Mouse (Mus musculus) induced T-regulatory cell, adult 2 months (primary cell): ENCODE measurements around the gene Klk12.

Experiments
- DNase-seq: peaks from one replicate; pipeline ENCODE4 v3.0.0-alpha.2; 2012; ENCODE audit warnings: low read depth

The Klk12 gene

GRCm38 (mm10) chr7:43768597-43768996, at the start of gene Klk12:
Klk12 (plus strand) TSS chr7:43768897.
- no peak for DNase-seq

GRCm38 (mm10) chr7:43747788-43748187, 20.9 kb upstream of the Klk12 start:
- DNase-seq: no peak

- DNase-seq: no peak
Observed at GRCm38 (mm10) chr7:43752806-43753205, 15.9 kb upstream of the Klk12 start.

GRCm38 (mm10) chr7:43766484-43766883, 2.2 kb upstream of the Klk12 start:
- no peak for DNase-seq

- DNase-seq: no peak
Observed at GRCm38 (mm10) chr7:43769636-43770035, 939 bp downstream of the Klk12 start.

GRCm38 (mm10) chr7:43770701-43771100, 2.0 kb downstream of the Klk12 start:
- no peak for DNase-seq

GRCm38 (mm10) chr7:43771916-43772315, 3.2 kb downstream of the Klk12 start:
- no peak for DNase-seq

- DNase-seq: no peak
Observed at GRCm38 (mm10) chr7:43772901-43773300, 4.2 kb downstream of the Klk12 start.

GRCm38 (mm10) chr7:43774364-43774763, 5.7 kb downstream of the Klk12 start, which contains the start of gene Klk11:
Klk11 (plus strand) TSS chr7:43774604.
- no peak for DNase-seq

- DNase-seq: no peak
Observed at GRCm38 (mm10) chr7:43774802-43775201, 6.1 kb downstream of the Klk12 start.

- DNase-seq: no peak
Observed at GRCm38 (mm10) chr7:43775311-43776057, 6.8 kb downstream of the Klk12 start.

- no peak for DNase-seq
Observed at GRCm38 (mm10) chr7:43776506-43776905, 7.8 kb downstream of the Klk12 start.

- no peak for DNase-seq
Observed at GRCm38 (mm10) chr7:43777423-43777822, 8.7 kb downstream of the Klk12 start.

GRCm38 (mm10) chr7:43778176-43778970, 9.7 kb downstream of the Klk12 start:
- no peak for DNase-seq

GRCm38 (mm10) chr7:43780241-43780640, 11.5 kb downstream of the Klk12 start:
- no peak for DNase-seq

- DNase-seq: no peak
Observed at GRCm38 (mm10) chr7:43780746-43781145, 12.0 kb downstream of the Klk12 start, which contains the start of gene Klk10. Klk10 (plus strand) TSS chr7:43781035.

GRCm38 (mm10) chr7:43781541-43781940, 12.8 kb downstream of the Klk12 start:
- no peak for DNase-seq

GRCm38 (mm10) chr7:43782275-43783265, 13.9 kb downstream of the Klk12 start:
- DNase-seq: peak; percentile 88

- DNase-seq: no peak
Observed at GRCm38 (mm10) chr7:43785286-43785685, 16.6 kb downstream of the Klk12 start.

- DNase-seq: no peak
Observed at GRCm38 (mm10) chr7:43788096-43788495, 19.4 kb downstream of the Klk12 start.

- no peak for DNase-seq
Observed at GRCm38 (mm10) chr7:43789295-43789694, 20.6 kb downstream of the Klk12 start.

GRCm38 (mm10) chr7:43791591-43791990, 22.9 kb downstream of the Klk12 start, which contains the start of gene Klk9:
Klk9 (plus strand) TSS chr7:43791891.
- no peak for DNase-seq
